Mouse (Mus musculus) stomach, postnatal 0 days (tissue): ENCODE results near the gene Mib2.

Source experiments
- CTCF ChIP-seq: IDR thresholded peaks from 2 replicates; pipeline ENCODE4 v1.5.1; 2016; ENCODE audit warnings: antibody characterized with exemption, low read depth, mild to moderate bottlenecking, moderate library complexity
- EP300 ChIP-seq: optimal IDR thresholded peaks from 2 replicates; pipeline ENCODE3; 2016; ENCODE audit warnings: antibody characterized with exemption

DNA sequence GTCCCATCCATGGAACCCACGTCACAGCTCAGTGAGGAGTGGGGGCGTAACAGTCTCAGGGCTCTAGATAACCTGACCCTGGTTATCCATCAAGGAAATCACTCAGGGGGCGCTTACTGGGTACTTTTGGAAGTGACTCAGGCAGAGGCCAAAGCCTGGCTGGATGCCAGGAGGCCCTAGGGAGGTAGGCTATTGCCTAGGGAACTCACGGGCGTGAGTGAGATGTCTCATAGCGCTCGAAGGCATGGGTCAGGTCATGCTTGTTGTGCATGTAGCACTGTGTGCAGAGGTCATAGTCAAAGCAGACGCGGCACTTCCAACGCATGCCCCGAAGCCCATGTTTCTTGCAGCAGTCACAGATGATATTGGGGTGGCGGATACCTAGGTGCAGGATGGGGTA is 8.4 kb downstream of the Mib2 start:
- no peak for TF ChIP-seq CTCF
- no peak for TF ChIP-seq EP300
